Mouse (Mus musculus) olfactory bulb, adult 2 months (tissue): ENCODE measurements around the gene Zkscan14. TPM values are rescaled to one million over a fixed set of nuclear protein-coding genes. Genes with fewer than 3 reads are reported as not detected.
"Not testable (repeated sequence)": the region's sequence is repeated elsewhere in the genome, so short reads cannot be mapped to it uniquely, and the experiment has no call there.

Source experiments
- H3K27ac ChIP-seq: fragments of 200-500 bp; 2 replicates; pipeline ENCODE4 v1.5.1; 2012; ENCODE audit warnings: low read depth, low read length; ENCODE audit not compliant: insufficient read depth
- H3K4me1 ChIP-seq: fragments of 200-500 bp; 2 replicates; pipeline ENCODE4 v1.6.1; 2012; ENCODE audit warnings: low read length; ENCODE audit not compliant: control insufficient read depth, insufficient read depth
- H3K4me3 ChIP-seq: fragments of 200-500 bp; 2 replicates; pipeline ENCODE4 v1.5.1; 2012; ENCODE audit warnings: mild to moderate bottlenecking, low read depth, low read length, moderate library complexity; ENCODE audit not compliant: insufficient read depth
- CTCF ChIP-seq: fragments of 200-500 bp; IDR thresholded peaks from 2 replicates; pipeline ENCODE4 v1.5.1; 2012; ENCODE audit warnings: low read depth, mild to moderate bottlenecking, low read length, moderate library complexity; ENCODE audit not compliant: insufficient read depth
- POLR2A ChIP-seq: fragments of 200-500 bp; IDR thresholded peaks from 2 replicates; pipeline ENCODE4 v1.6.1; 2012; ENCODE audit warnings: mild to moderate bottlenecking, low read depth, low read length, moderate library complexity; ENCODE audit not compliant: insufficient read depth
- WGBS: fragments of 180-500 bp; shearing (Covaris S2); methylation state at CpG from one replicate; pipeline ENCODE4 v1.1.7; 2018; 5-methylcytosine and 5-hydroxymethylcytosine counted together
- polyA plus RNA-seq: library from polyadenylated mRNA; stranded (reverse); fragments of >200 nt; gene quantifications from 2 replicates; pipeline ENCODE4 v1.2.4, GENCODE M21; 2012; ENCODE audit warnings: low replicate concordance; ENCODE audit not compliant: missing spikeins, insufficient read depth, insufficient read length

The Zkscan14 gene
- polyA plus RNA-seq, 1 experiment = not detected

DNA sequence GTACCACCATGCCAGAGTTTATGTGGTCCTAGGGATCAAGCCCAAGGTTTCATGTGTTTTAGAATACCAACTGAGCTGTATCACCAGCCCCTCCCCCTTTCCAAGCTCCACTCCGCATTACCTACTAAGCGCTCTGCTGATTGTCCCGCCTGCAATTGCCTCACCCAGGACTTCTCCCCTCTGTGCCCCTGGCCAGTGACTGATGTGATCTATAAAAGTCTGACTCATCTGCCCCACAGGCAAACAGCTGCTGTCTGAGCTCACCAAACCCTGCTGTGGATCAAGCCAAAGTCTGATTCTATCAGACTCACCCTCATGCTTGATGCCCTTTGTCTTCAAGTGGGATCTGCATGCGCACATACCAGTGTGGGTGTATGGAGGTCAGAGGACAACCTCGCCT, 21.2 kb upstream of the Zkscan14 start:
- no peak for TF ChIP-seq CTCF
- TF ChIP-seq POLR2A = no peak
- H3K4me3 ChIP-seq = no peak overlapping the region
- 80% methylated on average over 5 of the region's 5 CpGs for WGBS
- no peaks in the 10 kb centered on the region for H3K4me1 ChIP-seq
- H3K27ac ChIP-seq = no peak overlapping the region

DNA sequence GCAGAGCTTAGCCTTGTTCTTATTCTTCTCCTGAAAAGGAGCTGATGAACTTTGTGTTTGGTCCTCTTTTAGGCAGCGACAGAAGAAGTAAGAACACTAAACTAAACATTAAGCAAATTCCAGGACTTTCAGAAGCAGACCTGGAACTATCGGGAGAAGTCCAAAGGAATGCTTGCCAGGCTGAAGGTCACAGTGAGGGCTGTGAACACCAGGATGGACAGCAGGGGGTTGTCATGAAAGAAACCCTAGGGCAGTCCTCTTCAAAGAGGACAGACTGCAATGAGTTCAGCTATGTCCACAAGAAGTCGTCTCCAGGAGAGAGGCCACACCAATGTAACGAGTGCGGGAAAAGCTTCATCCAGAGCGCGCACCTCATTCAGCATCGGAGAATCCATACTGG, 18.3 kb upstream of the Zkscan14 start:
- TF ChIP-seq POLR2A (no peak), CTCF (no peak)
- 92% methylated on average over 8 of the region's 8 CpGs for WGBS
- Histone ChIP-seq H3K4me3 (no peak overlapping the region), H3K27ac (no peak overlapping the region), H3K4me1 (no peaks in the 10 kb centered on the region)

DNA sequence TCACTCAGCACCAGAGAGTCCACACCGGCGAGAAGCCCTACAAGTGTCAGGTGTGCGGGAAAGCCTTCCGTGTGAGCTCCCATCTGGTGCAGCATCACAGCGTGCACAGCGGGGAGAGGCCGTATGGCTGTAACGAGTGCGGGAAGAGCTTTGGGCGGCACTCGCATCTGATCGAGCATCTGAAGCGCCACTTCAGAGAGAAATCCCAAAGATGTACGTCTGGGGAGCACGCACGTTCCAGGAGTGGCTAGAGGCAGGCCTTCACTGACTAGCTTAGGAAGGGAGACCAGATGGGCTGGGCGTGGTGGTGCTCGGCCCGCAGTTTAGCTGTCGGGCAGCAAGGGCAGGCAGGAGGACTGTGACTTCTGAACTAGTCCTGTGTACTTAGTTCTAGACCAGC, 17.0 kb upstream of the Zkscan14 start:
- Histone ChIP-seq H3K4me1 (no peaks in the 10 kb centered on the region), H3K27ac (no peak overlapping the region), H3K4me3 (no peak overlapping the region)
- no peak for TF ChIP-seq CTCF
- TF ChIP-seq POLR2A = no peak
- WGBS = 95% methylated on average over 20 of the region's 20 CpGs

DNA sequence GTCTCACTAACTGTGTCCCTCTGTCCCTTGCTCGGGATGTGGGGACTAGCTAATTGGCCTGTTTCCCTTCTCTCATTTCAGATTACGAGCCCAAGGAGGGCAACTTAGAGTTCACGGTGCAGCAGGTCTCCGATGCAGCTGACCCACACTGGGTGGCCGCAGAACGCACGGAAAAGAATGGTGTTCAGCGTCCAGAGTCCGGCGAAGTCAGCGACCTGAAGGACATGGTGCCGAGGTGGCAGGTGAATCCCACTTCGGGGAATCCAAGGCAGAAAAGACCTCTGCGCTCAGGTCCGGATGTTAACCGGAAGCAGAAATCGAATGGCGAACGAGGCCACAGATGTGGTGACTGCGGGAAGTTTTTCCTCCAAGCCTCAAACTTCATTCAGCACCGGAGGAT, 16.5 kb upstream of the Zkscan14 start:
- TF ChIP-seq POLR2A = no peak
- TF ChIP-seq CTCF = no peak
- Histone ChIP-seq H3K27ac (no peak overlapping the region), H3K4me3 (no peak overlapping the region), H3K4me1 (no peaks in the 10 kb centered on the region)
- 96% methylated on average over 21 of the region's 21 CpGs for WGBS

DNA sequence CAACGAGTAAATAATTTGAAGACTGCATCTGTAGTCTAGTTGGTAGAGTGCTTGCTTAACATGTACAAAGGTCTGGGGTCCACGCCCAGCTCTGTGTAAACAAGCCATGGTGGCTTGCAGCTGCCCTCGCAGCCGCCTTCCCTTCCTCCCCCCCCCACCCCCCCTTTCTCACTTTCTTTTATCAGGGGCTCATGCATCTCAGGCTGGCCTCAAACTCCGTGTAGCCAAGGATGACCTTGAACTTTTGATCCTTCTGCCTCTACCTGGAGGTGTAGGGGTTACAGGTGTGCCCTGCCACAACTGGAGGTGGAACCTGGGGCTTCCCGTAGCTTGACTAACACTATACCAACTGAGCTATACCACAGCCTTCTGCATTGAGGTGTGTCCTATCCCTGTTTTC, 16.1 kb upstream of the Zkscan14 start:
- no peak overlapping the region for H3K27ac ChIP-seq
- H3K4me3 ChIP-seq = no peak overlapping the region
- TF ChIP-seq CTCF = no peak
- TF ChIP-seq POLR2A = no peak
- H3K4me1 ChIP-seq = no peaks in the 10 kb centered on the region
- WGBS = 92% methylated on average over 6 of the region's 6 CpGs

DNA sequence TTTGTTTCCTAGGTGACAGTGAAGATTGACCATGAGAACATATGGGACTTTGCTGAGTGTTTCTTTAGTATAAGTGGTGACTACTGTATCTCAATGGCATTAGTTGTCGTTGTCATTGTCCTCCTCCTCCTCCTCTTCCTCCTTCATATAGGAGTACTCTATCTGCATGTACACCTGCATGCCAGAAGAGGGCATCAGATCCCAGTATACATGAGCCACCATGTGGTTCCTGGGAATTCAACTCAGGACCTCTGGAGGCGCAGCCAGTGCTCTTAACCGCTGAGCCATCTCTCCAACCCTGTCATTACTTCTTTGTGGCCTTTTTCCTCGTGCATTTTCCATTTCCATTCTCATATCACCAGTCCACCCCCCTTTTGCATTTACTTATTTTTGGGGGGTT, 13.0 kb upstream of the Zkscan14 start:
- 48% methylated on average over 4 of the region's 4 CpGs for WGBS
- no peak overlapping the region for H3K27ac ChIP-seq
- no peak overlapping the region for H3K4me3 ChIP-seq
- no peaks in the 10 kb centered on the region for H3K4me1 ChIP-seq
- TF ChIP-seq POLR2A (no peak), CTCF (no peak)

DNA sequence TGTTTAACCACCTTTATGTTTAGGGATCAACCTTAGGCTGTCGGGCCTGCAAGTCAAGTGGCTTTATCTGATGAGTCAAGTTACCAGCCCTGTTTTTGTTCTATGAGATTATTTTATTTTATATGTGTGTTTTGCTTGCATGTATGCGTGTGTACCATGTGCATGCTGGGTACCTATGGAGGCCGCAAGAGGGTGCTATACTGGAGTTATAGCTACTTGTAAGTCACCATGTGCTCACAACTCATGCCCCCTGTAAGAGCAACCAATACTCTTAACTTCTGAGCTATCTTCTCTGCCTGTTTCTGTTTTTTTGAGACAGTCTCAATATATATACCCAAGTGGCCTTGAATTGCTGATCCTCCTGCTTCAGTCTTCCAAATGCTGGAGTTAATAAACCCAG, 11.8 kb upstream of the Zkscan14 start:
- no peak overlapping the region for H3K4me3 ChIP-seq
- WGBS = 94% methylated on average over 3 of the region's 3 CpGs
- no peak for TF ChIP-seq CTCF
- no peak for TF ChIP-seq POLR2A
- H3K4me1 ChIP-seq = no peaks in the 10 kb centered on the region
- H3K27ac ChIP-seq = no peak overlapping the region

DNA sequence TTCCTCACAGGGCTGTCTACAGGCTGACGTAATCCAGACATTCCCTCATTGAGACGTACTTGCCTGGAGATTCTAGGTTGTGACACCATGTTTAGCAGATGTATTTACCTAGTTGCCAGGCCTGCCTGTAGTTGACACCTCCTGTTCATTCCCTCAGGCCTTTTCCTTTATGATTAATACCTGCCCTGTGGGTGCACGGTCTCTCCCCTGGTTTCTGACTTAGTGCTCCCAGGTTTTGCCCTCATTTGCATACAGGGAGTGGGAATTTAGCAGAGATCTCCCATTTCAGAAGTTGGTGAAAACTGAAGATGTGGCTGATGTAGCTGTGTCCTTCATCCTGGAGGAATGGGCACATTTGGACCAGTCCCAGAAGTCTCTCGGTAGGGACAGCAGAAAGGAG, 10.5 kb upstream of the Zkscan14 start:
- TF ChIP-seq CTCF = no peak
- TF ChIP-seq POLR2A = no peak
- H3K27ac ChIP-seq = no peak overlapping the region
- WGBS = 90% methylated on average over 4 of the region's 4 CpGs
- H3K4me1 ChIP-seq = no peaks in the 10 kb centered on the region
- H3K4me3 ChIP-seq = no peak overlapping the region

DNA sequence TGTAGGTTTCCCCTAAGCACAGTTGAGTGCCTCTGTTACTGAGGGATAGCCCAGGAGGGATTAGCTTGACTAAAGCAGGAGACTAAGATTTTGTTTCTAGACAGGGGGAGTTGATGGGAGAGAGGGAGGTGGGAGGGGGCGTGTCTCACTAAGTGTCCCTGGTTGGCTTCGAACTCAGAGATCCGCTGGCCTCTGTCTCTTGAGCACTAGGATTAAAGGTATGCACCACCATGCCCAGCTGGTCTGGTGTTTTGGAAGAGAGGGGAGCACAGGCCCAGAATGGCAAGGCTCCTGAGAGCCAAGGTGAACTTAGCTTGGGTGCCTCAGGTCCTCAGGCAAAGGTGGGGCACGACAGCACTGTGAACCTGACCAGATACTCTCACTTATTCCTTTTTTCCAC, 9.7 kb upstream of the Zkscan14 start:
- H3K4me1 ChIP-seq = no peaks in the 10 kb centered on the region
- WGBS = 96% methylated on average over 4 of the region's 4 CpGs
- H3K27ac ChIP-seq = no peak overlapping the region
- no peak overlapping the region for H3K4me3 ChIP-seq
- TF ChIP-seq POLR2A (no peak), CTCF (no peak)

DNA sequence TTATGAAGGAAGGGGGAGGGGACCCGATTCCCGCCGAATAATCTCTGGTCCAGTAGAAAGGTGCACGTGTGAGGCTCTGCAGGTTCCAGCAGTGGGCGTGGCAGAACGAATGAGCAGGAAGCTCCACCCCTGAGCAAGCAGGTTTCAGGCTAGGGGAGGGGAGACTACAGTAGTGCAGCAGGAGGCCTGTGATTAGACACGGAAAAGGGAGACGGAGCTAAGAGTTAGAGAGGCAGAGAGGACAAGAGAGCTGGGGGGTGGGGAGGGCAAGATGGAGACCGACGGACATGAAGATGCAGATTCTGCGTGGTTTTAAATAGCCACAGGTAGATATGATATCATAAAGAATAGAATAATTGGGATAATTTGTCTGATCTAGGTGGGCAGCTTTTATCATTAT, 6.7 kb upstream of the Zkscan14 start:
- not testable (repeated sequence) for H3K27ac ChIP-seq, H3K4me3 ChIP-seq, H3K4me1 ChIP-seq
- 61% methylated on average over 11 of the region's 11 CpGs for WGBS
